Comparison of ENCODE assay signal across 9 mouse cellular contexts in the genomic region with DNA sequence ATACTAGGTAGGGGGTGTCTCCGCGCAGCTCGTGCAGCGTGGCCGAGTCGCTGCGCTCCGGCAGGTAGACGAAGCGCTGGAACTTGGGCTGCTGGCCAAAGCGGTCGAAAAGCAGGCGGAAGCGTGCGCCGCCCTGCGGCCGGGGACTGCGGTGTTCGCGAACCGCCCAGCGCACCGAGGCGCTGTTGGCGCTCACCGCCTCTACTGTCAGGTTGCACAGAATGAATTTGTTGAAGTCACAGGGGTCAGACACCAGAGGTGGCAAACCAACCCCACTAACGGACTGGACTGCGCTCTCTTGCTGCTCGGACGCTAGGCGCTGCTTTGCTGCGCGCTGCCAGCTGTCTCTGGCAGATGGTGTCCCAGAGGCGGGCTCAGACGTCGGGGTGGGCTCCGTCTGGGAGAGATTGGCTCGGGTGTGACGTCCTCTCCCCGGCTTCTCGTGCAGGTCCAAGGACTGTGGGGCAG. TPM values are rescaled to one million over a fixed set of nuclear protein-coding genes. Genes with fewer than 3 reads are reported as not detected.
A peak's percentile ranks its signal among the peaks of the same experiment; 100 is the strongest.
DNase-seq lines count a peak whose midpoint lies in the region; ATAC-seq and TF ChIP-seq lines count a peak whose summit lies in the region.
"Had no signal": no experiment of that assay in that cellular context is flagged by ENCODE, and none has a peak within 500 bp of the region (broad histone marks: within the 10 kb centered on the region; RNA-seq: fewer than 3 reads in every experiment).

No protein-coding gene starts in this region.

- under 1% methylated on average over 42 of the region's 42 CpGs for WGBS in cerebellum, adult 2 months

- no peaks in the 10 kb centered on the region for H3K36me3 ChIP-seq in ES-E14 (ENCODE audit: control insufficient read depth, insufficient read depth, low read length, poor library complexity, severe bottlenecking)

- H3K9ac ChIP-seq in ES-E14 (ENCODE audit: insufficient read depth, low read depth, low read length, poor library complexity, severe bottlenecking) = no peak overlapping the region

- no peaks in the 10 kb centered on the region for H3K9me3 ChIP-seq in ES-E14 (ENCODE audit: control insufficient read depth, insufficient read depth, low read depth, low read length)

- no peaks in the 10 kb centered on the region; the same call in 1 of the 2 replicates for H3K27me3 ChIP-seq in cerebellum, adult 2 months (ENCODE audit: control insufficient read depth, insufficient read depth, low read length)

- ATAC-seq in erythroid progenitor cell, adult 5-6 weeks (replicated peaks; ENCODE audit: low FRiP score, poor library complexity, severe bottlenecking) = no peak
- ATAC-seq: Patski had no signal

- in situ Hi-C loops in ES-E14 (cut with MboI; ENCODE audit: low sequenced_read_pairs in 2 of 2, unreplicated experiment in 2 of 2) = no loop called here

- TF ChIP-seq POLR2A in cerebellum, adult 2 months (IDR thresholded peaks at IDR 0.05; ENCODE audit: borderline replicate concordance, insufficient read depth, low read length) = no peak

- H3K4me1 ChIP-seq in ES-E14 (ENCODE audit: control insufficient read depth in 2 of 2, insufficient read depth in 2 of 2, low read length in 2 of 2, poor library complexity in 1 of 2) = peaks cover 0 to 2% of the 10 kb centered on the region in 2 experiments; a peak in 1 of 4 replicates
- H3K4me1 ChIP-seq in cerebellum, adult 2 months (ENCODE audit: control insufficient read depth, insufficient read depth, low read length) = peaks cover 6% of the 10 kb centered on the region

- no peak for DNase-seq in ES-E14 (ENCODE audit: low read depth, low spot score)
- peak; percentile 65 to 72 for DNase-seq in cerebellum, adult 2 months
- DNase-seq in forelimb bud, embryonic 11.5 days (ENCODE audit: low read depth, low spot score) = peak; percentile 57
- DNase-seq in heart, postnatal 4 days = peak; percentile 84
- DNase-seq in layer of hippocampus, postnatal 25 days (ENCODE audit: extremely low spot score in 1 of 2, low spot score in 1 of 2) = peak; percentile 54 to 65
- peak; percentile 86 for DNase-seq in lung, postnatal 10 days
- peak; percentile 91 for DNase-seq in retina, postnatal 1 day

- peak overlapping the region; percentile 58 for H3K4me3 ChIP-seq in ES-E14 (ENCODE audit: insufficient read depth in 1 of 2, low read depth in 1 of 2, low read length in 2 of 2, poor library complexity in 1 of 2, severe bottlenecking in 1 of 2)
- H3K4me3 ChIP-seq in cerebellum, adult 2 months (replicated peaks; ENCODE audit: insufficient read depth, low read depth, low read length) = peak overlapping the region; percentile 48

- H3K27ac ChIP-seq in ES-E14 (ENCODE audit: insufficient read depth, low read depth, low read length, poor library complexity, severe bottlenecking) = no peak overlapping the region
- no peak overlapping the region for H3K27ac ChIP-seq in cerebellum, adult 2 months (ENCODE audit: insufficient read depth, low read length)

- TF ChIP-seq CTCF in cerebellum, adult 2 months (IDR thresholded peaks at IDR 0.05; ENCODE audit: borderline replicate concordance, insufficient read depth, low read depth, low read length) = peak; percentile 62

TF ChIP-seq in ES-E14, 5 proteins besides CTCF, POLR2A, EP300 and RAD21:
- TF ChIP-seq ZC3H11A (IDR thresholded peaks at IDR 0.05; ENCODE audit: borderline replicate concordance, low read depth, low read length) = 0 out of 2 replicates have a peak, but pooled peaks have one; percentile 1
- no peak for TF ChIP-seq CHD2 (IDR thresholded peaks at IDR 0.05; ENCODE audit: low read depth, low read length)
- TF ChIP-seq MAFK (IDR thresholded peaks at IDR 0.05; ENCODE audit: insufficient read depth, low read depth, low read length) = no peak
- TF ChIP-seq ZNF384 (IDR thresholded peaks at IDR 0.05; ENCODE audit: low read depth, low read length) = no peak
- 0 out of 2 replicates have a peak, but pooled peaks have one; percentile 23 for TF ChIP-seq HCFC1 (IDR thresholded peaks at IDR 0.05; ENCODE audit: borderline replicate concordance, insufficient read depth, low read length)

RNA-seq across cellular contexts. Expression of gene Tril, which starts 2.3 kb away (rescaled TPM):
- total RNA-seq in ES-E14 (2012; rRNA removed) = 2.4 TPM in 2 replicates
- polyA plus RNA-seq in cerebellum, adult 2 months (2012; rRNA removed) = 41.9 and 45.2 TPM in 2 replicates
- 10 to 100 TPM; 10.1 to 11.5 TPM for total RNA-seq in heart, postnatal 4 days (2021)
- 10 to 100 TPM; 38.3 to 41.2 TPM for total RNA-seq in layer of hippocampus, postnatal 25 days (2021)
- not detected in 2 replicates for total RNA-seq in erythroid progenitor cell, adult 5-6 weeks (2015; ENCODE audit: low replicate concordance)
- not detected in 2 replicates for total RNA-seq in erythroid progenitor cell, adult 5-6 weeks (2017; ENCODE audit: low replicate concordance)
